Mouse (Mus musculus): ENCODE data around the gene Gm14444. TPM values are rescaled to one million over a fixed set of nuclear protein-coding genes. Genes with fewer than 3 reads are reported as not detected.

Gm14444 gene
- polyA plus RNA-seq (2017; shearing (Covaris generic)): not detected

GRCm38 (mm10) chr2:175010022-175010421, at the start of gene Gm14444:
Gene Gm14444, plus strand, starts transcription at chr2:175010241.

GRCm38 (mm10) chr2:175067681-175068261, 57.7 kb downstream of the Gm14444 start, which contains the start of gene Gm14393:
Gene Gm14393, minus strand, starts transcription at chr2:175067781.

Other genes with a start within 250 kb of the Gm14444 start
- gene Edn3, start 249.6 kb upstream of the Gm14444 start, polyA plus RNA-seq (2017; shearing (Covaris generic)): not detected
- not detected for gene Gm14393, start 57.5 kb downstream of the Gm14444 start, polyA plus RNA-seq (2017; shearing (Covaris generic))
- gene Gm14399, start 131.8 kb downstream of the Gm14444 start, polyA plus RNA-seq (2017; shearing (Covaris generic)): 2.5 TPM
- not detected for gene Gm14443, start 165.6 kb downstream of the Gm14444 start, polyA plus RNA-seq (2017; shearing (Covaris generic))
- 0.96 TPM for gene Gm14391, start 196.7 kb downstream of the Gm14444 start, polyA plus RNA-seq (2017; shearing (Covaris generic))